Mouse (Mus musculus): ENCODE measurements at regions not wholly inside any gene's neighbourhood (a gene's known extent, or its start where the extent isn't known, plus 50 kb on each side); places are given as distances from the start of the nearest gene placed in this dataset.

- TF ChIP-seq POLR2A (IDR thresholded peaks at IDR 0.05; ENCODE audit: low read depth, low read length): no peak
- no peak for TF ChIP-seq CTCF (conservative IDR thresholded peaks at IDR 0.05; ENCODE audit: insufficient read depth, insufficient read length, low read depth, low read length)
Observed at GRCm38 (mm10) chr9:103847931-103848330, 86.3 kb upstream of the Tmem108 start.
